Mouse (Mus musculus) CH12.LX (cell line): ENCODE measurements around the gene E2f2. TPM values are rescaled to one million over a fixed set of nuclear protein-coding genes. Genes with fewer than 3 reads are reported as not detected.

Experiments used
- DNase-seq: peaks from one replicate; pipeline ENCODE4 v3.0.0-alpha.2; 2013; ENCODE audit errors: extremely low read depth
- H3K27ac ChIP-seq: 2 replicates; pipeline ENCODE4 v1.5.1; 2012; ENCODE audit warnings: low read depth, mild to moderate bottlenecking, control low read depth, moderate library complexity; ENCODE audit not compliant: insufficient read depth
- H3K27me3 ChIP-seq: replicated peaks from 2 replicates; pipeline ENCODE3; 2012; ENCODE audit warnings: inconsistent platforms
- H3K36me3 ChIP-seq, 2 experiments: replicated peaks in 1 of 2; 2 replicates each; pipeline versions ENCODE3 to v1.6.1; 2012; ENCODE audit warnings: inconsistent platforms in 1 of 2, low read length in 1 of 2, mild to moderate bottlenecking in 1 of 2, mixed read lengths in 1 of 2, moderate library complexity in 1 of 2; ENCODE audit not compliant: control insufficient read depth in 1 of 2, insufficient read depth in 1 of 2
- H3K4me1 ChIP-seq, 2 experiments: 2 replicates each; pipeline ENCODE4 v1.6.1; 2012; ENCODE audit warnings: inconsistent platforms in 1 of 2, moderate library complexity in 1 of 2; ENCODE audit not compliant: insufficient read depth in 2 of 2, control insufficient read depth in 1 of 2
- H3K4me2 ChIP-seq: 2 replicates; pipeline ENCODE4 v1.6.1; 2012; ENCODE audit warnings: low read depth, mild to moderate bottlenecking, control low read depth; ENCODE audit not compliant: poor library complexity, insufficient read depth, severe bottlenecking
- H3K4me3 ChIP-seq, 3 experiments: fragments of 150-350 bp in 1 of 3; sonication (generic) in 1 of 3; replicated peaks in 1 of 3; 2 replicates each; pipeline versions ENCODE3 to v1.5.1; 2011 to 2012; ENCODE audit warnings: low read depth in 2 of 3, low read length in 2 of 3, mild to moderate bottlenecking in 2 of 3, moderate library complexity in 2 of 3, control low read depth in 1 of 3, improper control_type of control experiment in 1 of 3, inconsistent platforms in 1 of 3, mixed read lengths in 1 of 3; ENCODE audit not compliant: poor library complexity in 1 of 3
- H3K79me2 ChIP-seq: replicated peaks from 2 replicates; pipeline ENCODE4 v1.6.1; 2012; ENCODE audit warnings: mild to moderate bottlenecking, moderate library complexity; ENCODE audit not compliant: control insufficient read depth, poor library complexity, insufficient read depth, severe bottlenecking; ENCODE audit errors: extremely low read depth
- H3K9ac ChIP-seq: 2 replicates; pipeline ENCODE4 v1.6.1; 2012; ENCODE audit warnings: low read depth, mild to moderate bottlenecking, control low read depth, moderate library complexity; ENCODE audit not compliant: insufficient read depth
- H3K9me3 ChIP-seq: replicated peaks from 2 replicates; pipeline ENCODE3; 2012; ENCODE audit warnings: low read length, inconsistent platforms, mixed read lengths
- BHLHE40 ChIP-seq: IDR thresholded peaks from 2 replicates; pipeline ENCODE4 v1.6.1; 2011; ENCODE audit warnings: mild to moderate bottlenecking, low read depth, low read length, improper control_type of control experiment
- CHD1 ChIP-seq: IDR thresholded peaks from 2 replicates; pipeline ENCODE4 v1.6.1; 2012; ENCODE audit warnings: low read depth, low read length, improper control_type of control experiment, inconsistent platforms
- CTCF ChIP-seq, 2 experiments: IDR thresholded peaks in 1 of 2; conservative IDR thresholded peaks in 1 of 2; 2 replicates each; pipeline ENCODE4 v1.5.1; 2011 to 2012; ENCODE audit warnings: low read depth in 2 of 2, low read length in 2 of 2, improper control_type of control experiment in 1 of 2, inconsistent platforms in 1 of 2, mild to moderate bottlenecking in 1 of 2, moderate library complexity in 1 of 2
- E2F4 ChIP-seq: IDR thresholded peaks from 2 replicates; pipeline ENCODE4 v1.6.1; 2011; ENCODE audit warnings: low read depth, low read length, improper control_type of control experiment; ENCODE audit not compliant: insufficient replicate concordance
- ELF1 ChIP-seq: IDR thresholded peaks from 2 replicates; pipeline ENCODE4 v1.6.1; 2014; ENCODE audit warnings: low read depth, mild to moderate bottlenecking, inconsistent platforms, low read length, improper control_type of control experiment
- EP300 ChIP-seq: IDR thresholded peaks from 2 replicates; pipeline ENCODE4 v1.6.1; 2011; ENCODE audit warnings: low read length, improper control_type of control experiment
- ETS1 ChIP-seq: conservative IDR thresholded peaks from 2 replicates; pipeline ENCODE4 v1.6.1; 2012; ENCODE audit warnings: low read depth, mild to moderate bottlenecking, inconsistent platforms, low read length, improper control_type of control experiment, moderate library complexity
- IRF4 ChIP-seq: IDR thresholded peaks from 2 replicates; pipeline ENCODE4 v1.6.1; 2014; ENCODE audit warnings: low read depth, mild to moderate bottlenecking, inconsistent platforms, low read length, improper control_type of control experiment
- JUN ChIP-seq: IDR thresholded peaks from 2 replicates; pipeline ENCODE4 v1.6.1; 2011; ENCODE audit warnings: low read depth, mild to moderate bottlenecking, low read length, improper control_type of control experiment, moderate library complexity; ENCODE audit not compliant: insufficient read depth
- JUND ChIP-seq: conservative IDR thresholded peaks from 2 replicates; pipeline ENCODE4 v1.6.1; 2011; ENCODE audit warnings: low read depth, low read length, improper control_type of control experiment
- KAT2A ChIP-seq: IDR thresholded peaks from 2 replicates; pipeline ENCODE4 v1.6.1; 2012; ENCODE audit warnings: low read length, improper control_type of control experiment, inconsistent platforms; ENCODE audit not compliant: insufficient replicate concordance
- MAFK ChIP-seq: IDR thresholded peaks from 2 replicates; pipeline ENCODE4 v1.6.1; 2011; ENCODE audit warnings: low read length, improper control_type of control experiment; ENCODE audit not compliant: insufficient replicate concordance
- MAX ChIP-seq: IDR thresholded peaks from 2 replicates; pipeline ENCODE4 v1.6.1; 2011; ENCODE audit warnings: low read length, improper control_type of control experiment
- MAZ ChIP-seq: IDR thresholded peaks from 2 replicates; pipeline ENCODE4 v1.6.1; 2012; ENCODE audit warnings: low read depth, mild to moderate bottlenecking, inconsistent platforms, low read length, improper control_type of control experiment, moderate library complexity
- MEF2A ChIP-seq: IDR thresholded peaks from 2 replicates; pipeline ENCODE4 v1.6.1; 2014; ENCODE audit warnings: low read depth, mild to moderate bottlenecking, inconsistent platforms, low read length, improper control_type of control experiment, borderline replicate concordance
- MXI1 ChIP-seq: IDR thresholded peaks from 2 replicates; pipeline ENCODE4 v1.6.1; 2011; ENCODE audit warnings: mild to moderate bottlenecking, low read depth, low read length, improper control_type of control experiment
- MYC ChIP-seq: IDR thresholded peaks from 2 replicates; pipeline ENCODE4 v1.6.1; 2011; ENCODE audit warnings: low read depth, mild to moderate bottlenecking, improper control_type of control experiment, low read length
- NELFE ChIP-seq: IDR thresholded peaks from 2 replicates; pipeline ENCODE4 v1.6.1; 2011; ENCODE audit warnings: low read depth, low read length, improper control_type of control experiment
- NRF1 ChIP-seq: IDR thresholded peaks from 2 replicates; pipeline ENCODE4 v1.6.1; 2014; ENCODE audit warnings: low read depth, mild to moderate bottlenecking, inconsistent platforms, low read length, improper control_type of control experiment, moderate library complexity
- PAX5 ChIP-seq: IDR thresholded peaks from 2 replicates; pipeline ENCODE4 v1.6.1; 2012; ENCODE audit warnings: low read length, inconsistent platforms, mixed read lengths
- POLR2A ChIP-seq: IDR thresholded peaks from 2 replicates; pipeline ENCODE4 v1.6.1; 2011; ENCODE audit warnings: low read depth, mild to moderate bottlenecking, improper control_type of control experiment, low read length
- POLR2AphosphoS2 ChIP-seq: IDR thresholded peaks from 2 replicates; pipeline ENCODE4 v1.6.1; 2011; ENCODE audit warnings: low read depth, low read length, improper control_type of control experiment
- SIN3A ChIP-seq: IDR thresholded peaks from 2 replicates; pipeline ENCODE4 v1.6.1; 2012; ENCODE audit warnings: low read length, improper control_type of control experiment, inconsistent platforms
- TBP ChIP-seq: conservative IDR thresholded peaks from 2 replicates; pipeline ENCODE4 v1.6.1; 2011; ENCODE audit warnings: low read depth, low read length, improper control_type of control experiment
- TCF12 ChIP-seq: IDR thresholded peaks from 2 replicates; pipeline ENCODE4 v1.6.1; 2014; ENCODE audit warnings: low read depth, mild to moderate bottlenecking, inconsistent platforms, low read length, improper control_type of control experiment
- ZMIZ1 ChIP-seq: IDR thresholded peaks from 2 replicates; pipeline ENCODE4 v1.6.1; 2012; ENCODE audit warnings: low read depth, mild to moderate bottlenecking, inconsistent platforms, low read length, improper control_type of control experiment
- ZNF384 ChIP-seq: IDR thresholded peaks from 2 replicates; pipeline ENCODE4 v1.6.1; 2012; ENCODE audit warnings: low read depth, low read length, improper control_type of control experiment, inconsistent platforms
- dilution Hi-C: fragments of 300-500 bp; cut with MboI; formaldehyde crosslinking; loops from 2 replicates; pipeline ENCODE4 v1.14.3; 2020; ENCODE audit warnings: low sequenced_read_pairs; ENCODE audit not compliant: extremely low pct_unique_long_range_greater_than_20kb, extremely low pct_ligation_motif_present
- in situ Hi-C: fragments of 300-500 bp; cut with MboI; formaldehyde crosslinking; loops from 3 replicates; pipeline ENCODE4 v1.14.3; 2019; ENCODE audit warnings: low sequenced_read_pairs, low pct_ligation_motif_present, low pct_unique_long_range_greater_than_20kb, mixed read lengths
- polyA plus RNA-seq: library from polyadenylated mRNA; unstranded; fragments of >175 nt; gene quantifications from 2 replicates; pipeline ENCODE4 v1.2.1, GENCODE M21; 2012; ENCODE audit warnings: low read depth; ENCODE audit not compliant: insufficient read length
- total RNA-seq, 2 experiments: library from RNA; depleted of rRNA; stranded (reverse); fragments of 300-350 nt in 1 of 2; fragments of >200 nt in 1 of 2; gene quantifications; 2 replicates each; pipeline ENCODE4 v1.2.3; 2012 to 2014

Gene E2f2
- total and polyA plus RNA-seq, 3 experiments = 3.9 to 7.2 (median 4.4) TPM

GRCm38 (mm10) chr4:136140327-136141250, 31.6 kb upstream of the E2f2 start:
- Histone ChIP-seq H3K79me2 (peaks cover 4% of the 10 kb centered on the region; the same call in 1 of the 2 replicates), H3K9ac (peak overlapping the region; percentile 34; the same call in 1 of the 2 replicates), H3K4me3 (no peak overlapping the region)
- DNase-seq = peak; percentile 71
- TF ChIP-seq POLR2A (0 out of 2 replicates have a peak, but pooled peaks have one; percentile 33), NRF1 (peak; percentile 54), MXI1 (peak; percentile 71; the same call in 1 of the 2 replicates), CTCF (conservative IDR thresholded peaks at IDR 0.05 in 1 of 2, IDR thresholded peaks at IDR 0.05 in 1 of 2; ENCODE audit: low read depth in 2 of 2, low read length in 2 of 2) (peak in 1 of 2 experiments; percentile 42; a peak in 2 of 4 replicates), ZNF384 (no peak), MAFK (no peak), E2F4 (no peak), SIN3A (peak; percentile 70), ETS1 (peak; percentile 32; the same call in 1 of the 2 replicates), ZMIZ1 (peak; percentile 44; the same call in 1 of the 2 replicates), BHLHE40 (peak; percentile 16; the same call in 1 of the 2 replicates), NELFE (no peak), TCF12 (peak; percentile 35; the same call in 1 of the 2 replicates), MYC (no peak), JUND (no peak)
- TF ChIP-seq, all 38 proteins: peak for 9
- Histone ChIP-seq H3K4me2 (peak overlapping the region; percentile 93), H3K4me1 (peaks cover 3 to 49% of the 10 kb centered on the region in 2 experiments; a peak in 2 of 4 replicates), H3K27ac (no peak overlapping the region), H3K27me3 (peaks cover 71% of the 10 kb centered on the region), H3K9me3 (no peaks in the 10 kb centered on the region), H3K36me3 (no peaks in the 10 kb centered on the region)
- dilution Hi-C loops = no loop called here
- in situ Hi-C loops = loop anchor here (5.0 kb wide), 1 partner anchor 63 kb away; no protein-coding TSS in a partner anchor

GRCm38 (mm10) chr4:136142267-136143192, 29.7 kb upstream of the E2f2 start:
- DNase-seq = no peak
- Histone ChIP-seq H3K27me3 (peaks cover 81% of the 10 kb centered on the region), H3K4me3 (no peak overlapping the region), H3K79me2 (peaks cover 4% of the 10 kb centered on the region; the same call in 1 of the 2 replicates), H3K4me1 (peaks cover 3 to 68% of the 10 kb centered on the region in 2 experiments; a peak in 3 of 4 replicates), H3K36me3 (no peaks in the 10 kb centered on the region), H3K27ac (no peak overlapping the region), H3K9ac (peak overlapping the region; percentile 20; the same call in 1 of the 2 replicates), H3K9me3 (no peaks in the 10 kb centered on the region), H3K4me2 (no peak overlapping the region)
- in situ Hi-C loops = loop anchor here (5.0 kb wide), 1 partner anchor 65 kb away; no protein-coding TSS in a partner anchor
- dilution Hi-C loops = no loop called here
- TF ChIP-seq KAT2A (no peak), CHD1 (no peak), MAFK (no peak), JUN (no peak), IRF4 (no peak), POLR2A (no peak), MAZ (no peak), E2F4 (no peak), PAX5 (no peak), MAX (no peak), NELFE (no peak), CTCF (conservative IDR thresholded peaks at IDR 0.05 in 1 of 2, IDR thresholded peaks at IDR 0.05 in 1 of 2; ENCODE audit: low read depth in 2 of 2, low read length in 2 of 2) (no peak), POLR2AphosphoS2 (no peak), EP300 (no peak), TBP (no peak), ELF1 (no peak), MEF2A (no peak)
